Comparison of ENCODE assay signal across 11 mouse cellular contexts in the genomic region with DNA sequence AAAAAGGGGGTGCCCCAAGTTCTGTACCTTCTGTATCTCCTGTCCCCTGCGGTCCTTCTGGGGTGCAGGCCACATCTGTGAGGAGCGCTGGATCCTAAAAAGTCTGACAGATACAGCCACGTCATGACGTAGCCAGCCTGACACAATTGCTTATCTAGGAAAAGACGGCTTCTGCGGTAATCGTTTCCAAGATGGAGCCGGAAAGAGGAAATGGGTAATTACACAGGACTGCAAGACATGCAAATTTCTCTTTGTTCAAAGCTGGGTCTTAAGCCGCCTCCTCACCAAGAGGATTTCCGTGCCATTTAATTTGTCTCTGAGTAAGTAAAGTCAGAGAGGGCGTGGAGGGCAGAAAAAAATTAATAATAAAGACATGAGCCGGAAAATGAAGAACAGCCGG. TPM values are rescaled to one million over a fixed set of nuclear protein-coding genes. Genes with fewer than 3 reads are reported as not detected.
DNase-seq lines count a peak whose midpoint lies in the region; ATAC-seq lines count a peak whose summit lies in the region.
"Had no signal": no experiment of that assay in that cellular context is flagged by ENCODE, and none has a peak within 500 bp of the region (broad histone marks: within the 10 kb centered on the region; RNA-seq: fewer than 3 reads in every experiment).

No protein-coding gene starts in this region.

- DNase-seq in kidney, adult 9 months, result peak; percentile 12
- no peak for DNase-seq in kidney, postnatal 36 days
- DNase-seq in MEL-GATA-1-ER (ENCODE audit: extremely low read depth, low read depth), result peak; percentile 65
- no peak for DNase-seq in liver, embryonic 13.5 days
- DNase-seq in naive thymus-derived CD4-positive, alpha-beta T cell, adult 2 months (ENCODE audit: low read depth), result peak; percentile 48
- DNase-seq in layer of hippocampus, postnatal 10 days (ENCODE audit: low spot score in 2 of 2), result no peak
- DNase-seq in right cerebral cortex, postnatal 10 days (ENCODE audit: low spot score in 2 of 2), result no peak

- peak overlapping the region; percentile 19 for H3K4me2 ChIP-seq in liver, embryonic 13.5 days
- H3K4me2 ChIP-seq in forebrain, embryonic 16.5 days (ENCODE audit: low read length), result no peak overlapping the region
- H3K4me2 ChIP-seq: forebrain, embryonic 13.5 days had no signal

- H3K9me3 ChIP-seq in liver, embryonic 13.5 days (replicated peaks), result no peaks in the 10 kb centered on the region
- no peaks in the 10 kb centered on the region for H3K9me3 ChIP-seq in forebrain, embryonic 16.5 days (ENCODE audit: control insufficient read depth, low read length)
- H3K9me3 ChIP-seq: forebrain, embryonic 13.5 days had no signal

- no peak overlapping the region for H3K9ac ChIP-seq in liver, embryonic 13.5 days
- H3K9ac ChIP-seq in forebrain, embryonic 16.5 days (replicated peaks; ENCODE audit: low read depth, low read length), result no peak overlapping the region
- H3K9ac ChIP-seq: forebrain, embryonic 13.5 days had no signal

- H3K27ac ChIP-seq in liver, embryonic 13.5 days, result no peak overlapping the region
- no peak overlapping the region for H3K27ac ChIP-seq in forebrain, embryonic 16.5 days (ENCODE audit: low read length)
- H3K27ac ChIP-seq: forebrain, embryonic 13.5 days had no signal

- H3K36me3 ChIP-seq in liver, embryonic 13.5 days, result no peaks in the 10 kb centered on the region
- H3K36me3 ChIP-seq in forebrain, embryonic 16.5 days (ENCODE audit: control insufficient read depth, insufficient read depth), result no peaks in the 10 kb centered on the region

- 0 out of 2 replicates have a peak, but pooled peaks cover 4% of the 10 kb centered on the region for H3K27me3 ChIP-seq in liver, embryonic 13.5 days
- H3K27me3 ChIP-seq in forebrain, embryonic 16.5 days (replicated peaks; ENCODE audit: control insufficient read depth, insufficient read depth, low read length), result no peaks in the 10 kb centered on the region
- H3K27me3 ChIP-seq: forebrain, embryonic 13.5 days had no signal

- no peak overlapping the region for H3K4me3 ChIP-seq in liver, embryonic 13.5 days (replicated peaks)
- H3K4me3 ChIP-seq in forebrain, embryonic 16.5 days (replicated peaks; ENCODE audit: low read length), result no peak overlapping the region
- H3K4me3 ChIP-seq: forebrain, embryonic 13.5 days; myocyte had no signal

- 0 out of 2 replicates have a peak, but pooled peaks have one; percentile 53 for ATAC-seq in liver, embryonic 13.5 days (ENCODE audit: low read depth)
- ATAC-seq in forebrain, embryonic 16.5 days, result no peak
- ATAC-seq: forebrain, embryonic 13.5 days had no signal

- H3K4me1 ChIP-seq in liver, embryonic 13.5 days (replicated peaks), result peaks cover 10% of the 10 kb centered on the region; the same call in 1 of the 2 replicates
- no peaks in the 10 kb centered on the region for H3K4me1 ChIP-seq in forebrain, embryonic 16.5 days (replicated peaks; ENCODE audit: control insufficient read depth, insufficient read depth, low read length)
- H3K4me1 ChIP-seq: forebrain, embryonic 13.5 days had no signal

- 32% methylated on average over 13 of the region's 13 CpGs for WGBS in liver, embryonic 13.5 days (ENCODE audit: insufficient replicate concordance)
- 74% methylated on average over 13 of the region's 13 CpGs for WGBS in forebrain, embryonic 16.5 days

RNA-seq across cellular contexts. Expression of gene Gtf3a, which starts 51.5 kb away (rescaled TPM):
- 77.0 and 84.6 TPM in 2 replicates for polyA plus RNA-seq in liver, embryonic 13.5 days (2015; fragmentation: Nextera tagmentation; extraction: Ambion mirVana)
- 10 to 100 TPM; 29.0 to 33.9 TPM for total RNA-seq in layer of hippocampus, postnatal 10 days (2021)
- polyA plus RNA-seq in forebrain, embryonic 16.5 days (2015; fragmentation: Nextera tagmentation; extraction: Ambion mirVana), result 118 and 123 TPM in 2 replicates

RNA-seq across cellular contexts. Expression of gene Rasl11a, which starts 52.1 kb away (rescaled TPM):
- 2.9 and 3.1 TPM in 2 replicates for polyA plus RNA-seq in liver, embryonic 13.5 days (2015; fragmentation: Nextera tagmentation; extraction: Ambion mirVana)
- total RNA-seq in layer of hippocampus, postnatal 10 days (2021), result 10 to 100 TPM; 17.6 to 21.7 TPM
- 11.0 and 11.4 TPM in 2 replicates for polyA plus RNA-seq in forebrain, embryonic 16.5 days (2015; fragmentation: Nextera tagmentation; extraction: Ambion mirVana)
- total RNA-seq: liver, adult 2 months had no signal

Comparison
In these comparisons a context has a peak if more than half of its experiments do, and no peak if none do; other contexts are left out.
1. DNase-seq: peak in kidney, adult 9 months (single experiment), MEL-GATA-1-ER (single experiment) and naive thymus-derived CD4-positive, alpha-beta T cell, adult 2 months (single experiment); none in kidney, postnatal 36 days (0 of 2), liver, embryonic 13.5 days (single experiment), layer of hippocampus, postnatal 10 days (0 of 2) and right cerebral cortex, postnatal 10 days (0 of 2).